Mouse (Mus musculus) CD4-positive, CD25-positive, alpha-beta regulatory T cell, adult 4 months (primary cell): ENCODE measurements around the gene Col13a1. TPM values are rescaled to one million over a fixed set of nuclear protein-coding genes. Genes with fewer than 3 reads are reported as not detected.

Source experiments
- ATAC-seq: one replicate; pipeline ENCODE4 v1.8.0; 2017
- polyA plus RNA-seq, 2 experiments: library from polyadenylated mRNA; unstranded; fragments of 100-300 nt; shearing (Covaris generic); gene quantifications; one replicate each; pipeline ENCODE4 v1.2.1; 2017

Col13a1 gene
- polyA plus RNA-seq, 2 experiments from 2014 or later: not detected

GRCm38 (mm10) chr10:61826753-61827435, 152.0 kb downstream of the Col13a1 start:
- ATAC-seq: no peak

- no peak for ATAC-seq
These were observed 152.7 kb downstream of the Col13a1 start for GRCm38 (mm10) chr10:61825979-61826752.

DNA sequence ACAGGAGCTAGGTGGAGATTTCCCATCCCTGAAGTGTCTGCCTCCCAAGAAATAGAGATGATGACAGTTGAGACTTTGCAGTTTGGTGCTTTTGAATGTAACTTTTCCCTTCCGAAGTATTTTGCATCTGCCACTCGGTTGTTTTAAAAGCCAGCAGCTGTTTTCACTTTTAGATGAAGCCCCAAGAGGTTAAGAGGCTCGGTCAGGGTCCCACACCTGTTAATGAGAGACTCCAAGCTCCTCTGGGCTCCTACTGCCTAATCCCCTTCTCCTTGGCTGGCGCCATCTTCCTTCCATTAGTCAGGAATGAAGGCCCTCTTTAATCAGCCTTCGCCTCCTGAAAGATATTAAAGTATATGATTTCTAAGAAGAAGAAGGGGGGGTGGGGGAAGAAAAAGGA, 153.4 kb downstream of the Col13a1 start:
- no peak for ATAC-seq

GRCm38 (mm10) chr10:61823731-61824115, 155.2 kb downstream of the Col13a1 start:
- ATAC-seq: no peak

DNA sequence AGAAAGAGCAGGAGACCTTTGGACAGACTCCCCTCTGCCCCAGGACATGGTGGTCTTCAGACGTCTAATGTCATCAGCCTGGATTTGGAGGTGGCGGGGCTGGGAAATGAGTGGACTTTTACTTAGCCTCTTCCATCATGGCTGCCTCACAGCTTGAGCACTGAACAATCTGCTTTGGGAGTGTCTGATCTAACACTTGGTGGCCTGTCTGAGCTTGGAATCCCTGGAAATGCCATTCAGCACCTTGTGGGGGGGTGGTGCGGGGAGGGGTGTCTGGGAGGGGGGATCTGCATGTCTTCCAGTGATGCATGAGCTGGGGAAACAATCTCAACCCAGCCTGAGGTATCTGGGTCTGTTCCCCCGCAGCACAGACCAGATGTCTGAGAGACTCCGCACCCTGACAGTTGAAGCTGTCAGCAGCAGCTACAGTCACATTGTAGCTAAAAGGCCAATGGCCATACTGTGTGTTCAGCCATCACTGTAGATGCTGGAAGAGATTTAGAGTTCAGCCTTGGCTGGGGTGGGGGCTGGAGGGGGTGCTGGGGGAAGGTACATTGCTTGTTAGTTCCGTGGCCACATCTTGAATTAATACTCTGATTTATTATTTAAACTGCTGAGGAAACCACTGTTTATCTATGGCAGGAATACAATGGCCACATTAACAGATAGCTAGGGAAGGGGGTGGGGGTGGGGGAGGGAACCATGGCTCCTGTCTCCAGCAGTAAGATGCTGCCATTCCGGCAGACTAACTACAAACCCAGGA, 155.8 kb downstream of the Col13a1 start:
- no peak for ATAC-seq

DNA sequence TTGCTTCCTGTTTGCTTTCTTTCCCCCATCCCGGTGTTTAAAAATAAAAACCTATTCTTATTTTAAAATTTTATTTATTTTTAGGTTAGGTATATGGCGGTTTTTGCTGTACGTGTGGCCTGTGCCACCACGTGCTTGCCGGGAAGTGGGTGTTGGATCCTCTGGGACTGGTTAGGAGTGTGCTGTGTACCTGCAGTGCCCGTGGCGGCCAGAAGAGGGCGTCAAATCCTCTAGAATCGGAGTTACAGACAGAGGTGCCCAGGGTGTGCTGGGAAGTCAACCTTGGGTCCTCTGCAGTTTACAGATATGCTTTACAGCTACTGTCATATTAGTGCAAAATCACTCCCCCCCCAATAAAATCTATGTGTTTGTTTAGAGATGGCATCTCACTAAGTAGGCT, 158.9 kb downstream of the Col13a1 start:
- ATAC-seq: no peak

- ATAC-seq: no peak
These were observed 166.9 kb downstream of the Col13a1 start for GRCm38 (mm10) chr10:61811987-61812386.

GRCm38 (mm10) chr10:61798133-61798576, 180.8 kb downstream of the Col13a1 start:
- ATAC-seq: no peak

DNA sequence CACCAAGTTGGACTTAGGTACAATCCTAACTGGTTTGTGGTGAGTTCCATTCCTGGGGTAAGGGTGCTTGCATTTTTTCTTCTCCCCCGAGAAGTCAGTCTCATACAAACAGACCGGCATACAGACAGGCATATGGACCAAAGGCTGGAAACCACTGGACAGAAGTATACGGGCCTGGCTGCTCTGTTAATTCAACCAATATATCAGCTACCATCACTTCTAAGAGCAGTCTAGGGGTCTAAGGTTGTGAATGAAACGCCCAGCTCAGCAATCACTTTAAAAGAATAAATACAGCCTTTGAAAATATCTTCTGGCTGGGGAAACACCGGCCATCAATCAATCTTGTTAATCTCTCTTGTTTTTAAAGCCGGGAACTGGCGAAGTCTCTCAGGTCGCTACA, 183.4 kb downstream of the Col13a1 start:
- no peak for ATAC-seq

GRCm38 (mm10) chr10:61794971-61795370, 183.9 kb downstream of the Col13a1 start:
- no peak for ATAC-seq

DNA sequence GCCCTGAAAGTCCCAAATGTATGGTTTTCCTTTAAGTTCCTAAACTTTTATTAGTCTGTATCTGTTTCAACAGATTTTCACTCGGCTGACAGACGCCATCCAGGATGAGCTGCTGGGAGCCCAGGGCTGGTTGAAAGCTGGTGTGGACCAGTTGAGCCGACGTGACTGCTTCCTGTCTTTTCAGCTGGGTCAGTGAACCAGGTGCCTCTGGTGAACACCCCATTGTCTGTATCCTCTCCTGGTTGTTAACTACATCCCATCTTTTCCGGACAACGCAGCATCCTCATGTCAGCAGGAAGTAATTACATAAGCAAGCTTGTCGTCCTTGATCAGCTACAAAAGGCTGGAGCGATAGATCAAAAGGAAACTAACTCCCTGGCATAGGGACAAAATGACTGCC, 185.9 kb downstream of the Col13a1 start:
- ATAC-seq: no peak

- no peak for ATAC-seq
These were observed 190.4 kb downstream of the Col13a1 start for GRCm38 (mm10) chr10:61788499-61788898.

Other genes starting within 250 kb of the Col13a1 start
- not detected for gene H2afy2, start 195.0 kb downstream of the Col13a1 start, polyA plus RNA-seq
- gene Neurog3, start 154.0 kb upstream of the Col13a1 start, polyA plus RNA-seq: not detected
- 1 to 10 TPM; 5.8 to 6.8 TPM for gene Fam241b, start 164.8 kb upstream of the Col13a1 start, polyA plus RNA-seq